Mouse (Mus musculus) lung, adult 2 months (tissue): ENCODE results near the gene Gm49405.

ENCODE experiments used
- CTCF ChIP-seq: fragments of 200-500 bp; IDR thresholded peaks from 2 replicates; pipeline ENCODE4 v1.5.1; 2011; ENCODE audit warnings: mild to moderate bottlenecking, low read length, control low read depth; ENCODE audit not compliant: insufficient read depth
- POLR2A ChIP-seq: fragments of 200-500 bp; IDR thresholded peaks from 2 replicates; pipeline ENCODE4 v1.6.1; 2011; ENCODE audit warnings: low read depth, mild to moderate bottlenecking, control low read depth, low read length, borderline replicate concordance; ENCODE audit errors: extremely low read depth

GRCm38 (mm10) chr19:4015635-4016034 lies 15.2 kb downstream of the Gm49405 start:
- no peak for TF ChIP-seq CTCF
- TF ChIP-seq POLR2A = no peak
